Mouse (Mus musculus): ENCODE results near the gene Tmem139.

DNA sequence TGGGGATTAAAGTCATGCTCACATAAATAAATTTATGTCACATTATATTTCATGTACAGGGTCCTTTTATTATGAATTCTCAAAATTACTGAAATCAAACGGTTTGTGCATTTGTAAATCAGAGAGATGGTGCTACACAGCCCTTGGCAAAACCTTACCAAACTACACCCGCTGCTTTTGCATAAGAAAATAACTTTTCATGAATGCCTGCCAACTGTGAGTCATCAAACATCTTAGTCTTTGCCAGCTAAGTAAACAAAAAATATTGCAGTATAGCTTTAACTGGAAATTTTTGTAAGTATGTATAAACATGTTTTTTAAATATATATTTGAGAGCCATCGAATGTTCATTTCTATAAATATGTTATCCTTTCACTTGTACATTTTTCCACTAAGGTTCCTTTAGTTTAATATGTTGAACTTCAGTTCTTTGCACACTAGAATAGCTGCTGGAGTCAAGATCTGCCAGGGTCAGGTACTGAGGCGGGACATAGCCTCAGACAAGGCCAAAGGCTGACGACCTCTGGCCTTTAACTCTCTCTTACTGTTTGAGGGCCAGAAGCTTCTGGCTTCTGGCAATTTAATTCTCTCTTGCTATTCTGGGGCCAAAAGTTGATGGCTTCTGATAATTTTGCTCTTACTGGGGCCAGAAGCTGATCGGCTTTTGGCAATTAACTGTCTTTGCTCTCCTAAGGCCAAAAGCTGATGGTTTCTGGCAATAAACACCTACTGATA is 20.3 kb upstream of the Tmem139 start:
- TF ChIP-seq CTCF (IDR thresholded peaks at IDR 0.05; ENCODE audit: low read depth) (no peak), EP300 (IDR thresholded peaks at IDR 0.05; ENCODE audit: low read depth) (no peak)

All from liver, postnatal 0 days (tissue).